Mouse (Mus musculus): Measurements from ENCODE around the gene Gm44596.

DNA sequence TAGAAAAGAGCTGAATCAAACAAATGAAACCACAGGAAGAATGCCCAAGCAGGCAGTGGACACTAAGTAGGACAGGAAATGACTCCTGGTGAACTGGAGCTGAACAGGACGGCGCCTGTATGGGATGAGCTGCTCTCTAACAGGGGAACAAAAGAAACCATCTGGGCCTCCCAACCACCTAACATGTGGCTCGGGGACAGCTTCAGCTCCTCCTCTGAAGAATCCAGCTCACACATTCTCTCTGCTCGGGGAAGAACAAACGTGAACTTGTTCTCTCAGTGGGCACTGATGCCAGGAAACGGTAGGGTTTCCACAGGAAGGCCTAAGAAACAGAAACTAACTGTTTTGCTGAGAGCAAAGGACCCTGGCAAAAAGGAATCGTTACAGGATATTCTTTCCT lies 25.6 kb upstream of the Gm44596 start:
- TF ChIP-seq CTCF (IDR thresholded peaks at IDR 0.05) (no peak), EP300 (IDR thresholded peaks at IDR 0.05) (no peak)
